Mouse (Mus musculus): ENCODE measurements around the gene Tbx19.

Gene Tbx19

GRCm38 (mm10) chr1:165183400-165183799, 22.8 kb upstream of the Tbx19 start:
- no peak for DNase-seq

DNA sequence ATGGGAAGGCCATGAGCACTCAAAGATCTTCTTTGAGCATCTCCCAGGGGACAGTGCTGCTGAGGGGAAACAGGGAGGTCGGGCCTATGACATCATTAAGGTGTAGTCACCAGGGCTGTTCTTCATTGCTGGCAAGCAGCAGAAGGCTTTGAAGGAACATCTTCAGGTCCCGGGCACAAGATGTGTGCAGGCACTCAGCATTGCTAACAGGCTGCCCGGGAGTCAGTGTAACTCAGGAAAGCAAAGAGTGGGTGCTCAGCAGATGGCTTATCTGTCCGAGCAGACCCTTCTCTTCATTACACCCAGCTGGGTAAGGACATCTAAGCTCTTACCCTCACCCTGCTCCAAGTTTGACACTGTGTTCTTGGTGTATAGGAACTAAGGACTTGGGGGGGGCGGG, 18.7 kb upstream of the Tbx19 start:
- DNase-seq = no peak

DNA sequence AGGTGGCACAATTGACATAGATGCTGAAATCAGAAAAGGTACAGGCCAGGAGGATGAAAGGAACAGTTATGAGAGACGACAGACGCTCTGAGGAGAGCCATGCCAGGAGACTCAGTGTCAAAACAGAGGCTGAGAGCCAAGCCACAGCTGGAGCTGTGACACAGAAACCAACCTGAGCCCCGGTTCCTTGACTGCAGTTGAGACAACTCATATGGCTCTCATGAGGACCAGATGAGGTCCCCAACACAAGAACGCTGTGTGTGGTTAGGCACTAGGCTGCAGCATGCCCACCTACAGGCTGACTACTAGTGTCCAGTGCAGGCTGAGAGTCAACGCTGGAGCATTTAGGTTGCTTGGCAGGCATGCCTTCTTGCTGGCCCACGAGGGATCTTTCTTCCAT, 17.5 kb upstream of the Tbx19 start:
- no peak for DNase-seq

DNA sequence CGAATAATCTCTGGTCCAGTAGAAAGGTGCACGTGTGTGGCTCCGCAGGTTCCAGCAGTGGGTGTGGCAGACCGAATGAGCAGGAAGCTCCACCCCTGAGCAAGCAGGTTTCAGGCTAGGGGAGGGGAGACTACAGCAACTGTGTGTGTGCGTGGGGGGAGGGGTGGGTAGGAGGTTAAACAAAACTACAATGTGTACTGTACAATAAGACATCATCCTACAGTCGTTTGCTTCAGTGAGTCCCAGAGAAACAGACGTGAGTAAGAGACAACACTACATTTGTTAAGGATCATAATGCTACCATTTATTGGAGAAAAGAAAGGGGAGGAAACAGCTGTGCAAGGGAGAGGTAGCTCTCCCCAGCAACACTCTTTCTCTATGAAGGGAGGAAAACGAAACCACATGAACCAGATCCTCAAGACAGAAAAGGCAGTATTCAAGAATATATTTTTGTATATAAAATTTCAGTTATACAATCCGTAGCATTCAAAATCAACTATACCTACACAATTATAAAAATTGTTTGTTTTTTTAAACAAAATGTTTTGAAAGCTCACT, 13.6 kb upstream of the Tbx19 start:
- DNase-seq = no peak

DNA sequence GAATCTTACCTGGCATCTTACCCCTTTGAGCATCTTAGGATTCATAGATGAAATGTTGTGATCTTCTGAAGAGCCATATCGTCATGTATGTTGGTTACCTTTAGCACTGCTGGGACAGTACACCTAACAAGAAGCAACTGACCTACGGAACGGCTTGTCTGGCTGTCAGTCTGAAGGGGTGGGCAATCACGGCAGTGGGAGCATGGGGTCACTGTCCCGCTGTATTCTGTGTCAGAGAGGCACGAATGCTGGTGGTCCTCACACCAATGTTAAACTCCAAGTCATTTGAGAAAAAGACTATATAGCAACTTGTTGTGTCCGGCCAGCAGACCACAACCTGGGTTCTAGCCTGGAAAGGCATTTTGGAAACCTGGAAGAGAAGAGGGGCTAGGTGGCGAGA, 10.7 kb upstream of the Tbx19 start:
- DNase-seq = no peak

- DNase-seq = no peak
Observed at GRCm38 (mm10) chr1:165170157-165170556, 9.6 kb upstream of the Tbx19 start.

GRCm38 (mm10) chr1:165169462-165169861, 8.9 kb upstream of the Tbx19 start:
- DNase-seq = no peak

- DNase-seq = no peak
Observed at GRCm38 (mm10) chr1:165164920-165165319, 4.3 kb upstream of the Tbx19 start.

DNA sequence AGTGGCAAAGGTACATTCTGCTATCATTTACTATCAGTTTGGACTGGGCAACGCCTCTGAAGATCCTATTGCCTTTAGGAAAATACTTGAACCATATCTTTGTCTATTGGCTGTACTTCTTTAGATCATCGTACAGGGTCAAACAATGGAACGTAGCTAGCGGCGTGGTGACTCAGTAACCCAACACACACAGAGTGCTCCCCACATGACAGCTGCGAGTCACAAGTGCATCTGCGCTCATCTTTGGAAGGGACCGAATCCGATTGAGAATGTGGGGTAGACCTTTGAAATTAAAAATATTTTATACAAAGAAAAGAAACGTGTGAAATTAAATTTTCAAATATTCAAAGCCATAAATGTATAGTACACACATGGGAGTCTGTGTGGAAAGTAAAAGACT, 1.7 kb downstream of the Tbx19 start:
- no peak for DNase-seq

DNA sequence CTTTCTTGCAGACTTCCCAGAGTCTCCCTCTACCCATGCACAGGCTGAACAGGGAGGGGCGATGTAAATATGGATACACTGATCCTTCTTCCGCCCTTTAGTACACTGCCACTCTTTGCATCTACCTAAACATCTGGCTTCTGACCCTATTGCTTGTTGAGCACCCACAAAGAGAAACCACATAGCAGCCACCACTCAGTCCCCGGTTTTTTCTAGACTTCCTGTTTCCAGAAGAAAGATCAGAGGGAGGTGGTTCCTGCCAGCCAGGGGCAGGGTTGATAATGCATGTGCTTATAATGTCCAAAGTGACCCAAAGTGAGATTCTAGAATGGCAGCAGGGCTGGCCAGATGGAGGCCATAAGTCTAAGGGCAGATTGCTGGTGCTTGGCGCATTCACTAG, 6.4 kb downstream of the Tbx19 start:
- no peak for DNase-seq

DNA sequence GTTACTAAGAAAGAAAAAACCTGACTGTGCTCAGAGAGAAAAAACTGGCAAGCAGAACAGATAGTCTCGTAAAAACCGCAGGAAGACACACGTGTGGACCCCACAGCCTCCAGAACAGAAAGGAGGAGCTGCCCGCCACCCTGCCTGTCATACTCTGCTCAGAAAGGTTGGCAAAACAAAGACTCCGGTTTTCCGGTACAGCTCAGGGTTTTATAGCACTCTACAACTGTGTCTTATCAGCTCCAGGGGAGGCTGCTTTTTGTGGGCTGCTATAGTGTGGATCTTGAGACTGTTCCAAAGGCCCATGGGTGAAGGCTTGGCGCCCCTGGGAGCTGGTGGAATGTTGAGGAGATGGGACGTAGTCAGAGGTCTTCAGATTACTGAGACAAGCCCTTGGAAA, 9.4 kb downstream of the Tbx19 start:
- no peak for DNase-seq

- DNase-seq = no peak
Observed at GRCm38 (mm10) chr1:165142343-165142916, 18.1 kb downstream of the Tbx19 start.

DNA sequence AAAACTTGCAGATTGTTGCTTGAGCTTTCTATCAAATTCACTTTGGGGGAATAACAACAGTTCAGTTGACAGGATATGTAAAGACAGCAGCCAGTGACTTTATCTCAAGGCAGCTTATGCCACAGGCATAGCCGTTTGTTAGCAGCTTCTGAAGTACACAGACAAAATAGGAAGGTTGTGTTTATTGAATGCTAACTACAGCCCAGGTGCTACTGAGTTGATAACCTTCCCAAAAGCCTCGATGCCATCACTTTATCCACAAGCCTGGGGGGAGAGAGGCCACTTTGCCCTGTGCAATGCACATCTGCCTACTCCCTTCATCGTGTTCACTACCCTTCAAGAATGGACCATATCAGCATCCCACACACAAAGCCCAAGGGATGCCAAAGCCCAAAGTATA, 20.3 kb downstream of the Tbx19 start:
- DNase-seq = no peak

GRCm38 (mm10) chr1:165133858-165134257, 26.7 kb downstream of the Tbx19 start:
- DNase-seq = no peak

- no peak for DNase-seq
Observed at GRCm38 (mm10) chr1:165133279-165133678, 27.3 kb downstream of the Tbx19 start.

GRCm38 (mm10) chr1:165132187-165132877, 28.2 kb downstream of the Tbx19 start:
- DNase-seq = peak; percentile 27 to 74

DNA sequence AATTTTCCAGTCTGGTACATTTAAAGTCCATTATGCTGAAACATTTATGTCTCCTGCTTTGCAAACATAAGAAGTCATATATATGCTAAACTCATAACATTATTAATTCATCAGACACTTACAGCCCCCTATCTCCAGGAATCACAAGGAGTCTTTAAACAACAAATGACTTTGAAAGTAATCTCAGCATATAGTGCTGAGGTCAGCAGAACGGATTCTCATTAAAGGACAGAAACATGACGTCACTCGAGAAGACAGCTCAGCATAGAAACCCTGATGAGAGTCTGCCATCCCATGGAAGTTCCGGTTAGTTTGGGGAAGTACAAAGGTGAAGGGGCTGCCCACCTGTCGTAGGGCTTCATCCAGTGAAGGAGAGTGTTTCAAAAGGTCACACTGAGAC, 31.0 kb downstream of the Tbx19 start:
- DNase-seq = no peak

DNA sequence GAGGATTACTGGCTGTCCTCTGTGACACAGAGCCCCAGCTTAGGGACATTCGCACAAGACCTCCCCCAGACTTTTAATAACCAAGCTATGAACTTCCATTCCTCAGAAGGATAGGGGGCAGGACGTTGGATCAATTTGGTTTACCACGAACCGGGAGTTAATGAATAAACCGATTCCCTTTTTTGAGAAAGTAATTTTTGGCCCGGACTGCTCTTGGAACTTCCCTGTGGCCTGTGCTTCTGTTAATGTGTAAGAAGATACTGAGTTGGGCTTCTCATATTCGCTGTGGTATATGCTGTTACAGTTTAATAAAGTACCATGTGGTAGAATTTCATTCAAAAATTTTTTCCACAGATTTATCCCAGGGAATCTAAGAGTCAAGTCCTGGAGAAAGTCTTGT, 39.5 kb downstream of the Tbx19 start:
- DNase-seq = no peak

DNA sequence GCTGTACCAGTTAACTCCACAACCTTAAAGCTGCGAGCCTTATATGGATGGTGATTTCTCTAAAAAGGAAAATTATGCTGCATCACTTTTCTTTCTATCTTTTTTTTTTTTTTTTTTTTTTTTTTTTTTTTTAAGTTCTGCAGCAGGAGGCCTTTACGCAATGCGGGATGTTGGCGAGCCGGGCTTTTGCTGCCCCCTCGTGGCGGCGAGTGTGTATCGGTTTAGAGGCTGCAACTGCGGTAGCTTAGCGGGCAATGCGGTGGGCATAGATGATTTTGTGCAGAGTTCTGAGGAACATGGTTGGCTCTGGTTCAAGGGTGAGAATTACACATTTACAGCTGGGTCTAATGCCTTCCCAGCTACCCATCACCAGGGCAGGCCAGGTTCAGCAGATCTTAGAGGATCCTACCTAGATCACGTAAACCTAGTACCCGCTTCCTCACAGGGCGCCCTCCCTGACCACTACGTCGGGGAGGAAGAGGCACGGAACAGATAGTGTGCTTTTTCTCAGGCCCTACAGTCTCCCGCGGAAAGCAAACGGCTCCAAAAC, 40.1 kb downstream of the Tbx19 start:
- peak; percentile 54 to 79 for DNase-seq

DNA sequence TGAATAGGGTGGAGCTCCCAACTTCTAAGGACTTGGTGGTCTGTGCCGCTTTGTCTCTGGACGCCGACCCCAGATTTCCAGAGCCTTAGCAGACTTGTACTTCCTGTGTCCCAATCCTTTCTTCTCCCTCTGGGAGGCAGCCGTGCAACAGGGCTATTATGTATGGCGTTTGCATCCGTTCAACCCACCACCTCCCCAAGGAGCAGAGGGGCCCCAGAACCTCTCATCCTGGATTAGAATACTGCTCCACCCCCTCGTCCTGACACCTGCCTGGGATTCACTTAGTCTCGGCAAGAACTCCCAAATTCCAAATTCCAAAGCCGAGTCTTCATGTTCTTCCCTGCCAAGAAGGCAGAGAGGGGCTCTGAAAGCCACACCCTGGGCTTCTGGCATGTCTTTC, 40.8 kb downstream of the Tbx19 start:
- no peak for DNase-seq

- DNase-seq = no peak
Observed at GRCm38 (mm10) chr1:165119011-165119726, 41.4 kb downstream of the Tbx19 start.

DNA sequence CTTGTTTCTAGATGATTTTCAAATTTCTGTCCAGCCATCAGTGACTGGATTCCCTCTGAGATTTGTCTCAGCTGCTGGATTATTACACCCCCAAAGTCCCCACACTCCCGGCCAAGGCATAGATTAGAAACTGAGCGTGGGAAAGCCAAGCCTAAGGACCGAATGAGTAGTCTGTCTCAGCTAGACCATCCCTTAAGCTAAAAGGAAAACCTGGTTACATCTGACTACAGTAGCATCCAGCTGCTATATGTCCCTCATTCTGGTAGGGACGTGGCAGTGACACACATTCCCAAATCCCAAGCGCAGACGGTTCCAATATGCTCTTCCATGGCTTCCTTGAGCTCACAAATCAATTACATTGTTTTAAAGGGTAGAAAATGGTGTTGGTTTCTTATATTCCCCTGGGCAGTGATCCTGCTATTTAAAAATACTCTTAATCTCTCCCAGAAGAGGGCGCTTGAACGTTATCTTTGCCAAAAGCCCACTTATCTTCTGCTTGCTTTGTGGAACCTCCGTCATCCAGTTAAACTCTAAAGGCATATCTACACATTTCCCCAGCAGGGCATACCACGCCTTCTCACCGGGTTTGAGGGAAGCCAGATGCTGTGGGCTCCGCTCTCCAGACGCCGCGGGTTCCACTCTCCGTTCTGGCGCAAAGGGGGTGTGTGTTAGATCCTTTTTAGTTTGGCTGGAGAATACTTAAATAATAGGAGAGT, 46.0 kb downstream of the Tbx19 start:
- no peak for DNase-seq

GRCm38 (mm10) chr1:165113700-165114099, 46.9 kb downstream of the Tbx19 start:
- no peak for DNase-seq
